Mouse (Mus musculus) heart, postnatal 0 days (tissue): ENCODE measurements around the gene Kif20b.

Experiments
- CTCF ChIP-seq: IDR thresholded peaks from 2 replicates; pipeline ENCODE4 v1.5.1; 2016; ENCODE audit warnings: antibody characterized with exemption, control low read depth, low read depth
- EP300 ChIP-seq: IDR thresholded peaks from 2 replicates; pipeline ENCODE4 v1.6.1; 2016; ENCODE audit warnings: antibody characterized with exemption, low read depth

- TF ChIP-seq CTCF (no peak), EP300 (no peak)
Observed at GRCm38 (mm10) chr19:34890981-34891380, 31.2 kb upstream of the Kif20b start.
